Mouse (Mus musculus) G1E (cell line): Measurements from ENCODE around the gene Shroom3. TPM values are rescaled to one million over a fixed set of nuclear protein-coding genes. Genes with fewer than 3 reads are reported as not detected.

Experiments used
- ATAC-seq: 2 replicates; pipeline ENCODE4 v1.8.0; 2016; ENCODE audit warnings: mild to moderate bottlenecking; ENCODE audit not compliant: insufficient number of reproducible peaks, poor library complexity, low FRiP score, severe bottlenecking; ENCODE audit errors: extremely low read depth
- DNase-seq: peaks from one replicate; pipeline ENCODE4 v3.0.0; 2012; ENCODE audit warnings: low spot score
- H3K27me3 ChIP-seq: 2 replicates; pipeline ENCODE4 v1.6.1; 2012; ENCODE audit warnings: mild to moderate bottlenecking, low read length, inconsistent platforms; ENCODE audit not compliant: insufficient read depth
- H3K36me3 ChIP-seq: replicated peaks from 2 replicates; pipeline ENCODE3; 2012; ENCODE audit warnings: mild to moderate bottlenecking, inconsistent platforms
- H3K4me1 ChIP-seq: 2 replicates; pipeline ENCODE4 v1.6.1; 2012; ENCODE audit warnings: low read depth, low read length, inconsistent platforms, mixed read lengths; ENCODE audit not compliant: insufficient read depth
- H3K4me3 ChIP-seq: 2 replicates; pipeline ENCODE4 v1.5.1; 2012; ENCODE audit warnings: low read depth, mild to moderate bottlenecking, inconsistent platforms, low read length, moderate library complexity, mixed read lengths
- H3K9me3 ChIP-seq: replicated peaks from 2 replicates; pipeline ENCODE4 v1.6.1; 2012; ENCODE audit warnings: inconsistent platforms
- CTCF ChIP-seq: IDR thresholded peaks from 2 replicates; pipeline ENCODE4 v1.5.1; 2012; ENCODE audit warnings: low read depth, low read length, inconsistent platforms, mixed read lengths
- GATA1 ChIP-seq: IDR thresholded peaks from 2 replicates; pipeline ENCODE4 v1.6.1; 2012; ENCODE audit warnings: borderline replicate concordance, low read length, inconsistent platforms, mixed read lengths
- GATA2 ChIP-seq: IDR thresholded peaks from 2 replicates; pipeline ENCODE4 v1.6.1; 2012; ENCODE audit warnings: low read depth, low read length, inconsistent platforms, borderline replicate concordance
- POLR2AphosphoS5 ChIP-seq: IDR thresholded peaks from 2 replicates; pipeline ENCODE4 v1.6.1; 2012; ENCODE audit warnings: low read depth, low read length, inconsistent platforms; ENCODE audit not compliant: insufficient replicate concordance
- TAL1 ChIP-seq: conservative IDR thresholded peaks from 2 replicates; pipeline ENCODE4 v1.6.1; 2012; ENCODE audit warnings: low read depth, low read length, inconsistent platforms, mixed read lengths
- polyA plus RNA-seq: library from polyadenylated mRNA; stranded (reverse); fragments of >175 nt; gene quantifications from 2 replicates; pipeline ENCODE4 v1.2.3, GENCODE M21; 2012
- total RNA-seq, 2 experiments: library from RNA; stranded (forward) in 1 of 2; stranded (reverse) in 1 of 2; fragments of 200-1000 nt in 1 of 2; fragments of >200 nt in 1 of 2; fragmentation: Nextera tagmentation in 1 of 2; gene quantifications; 2 replicates each; pipeline ENCODE4 v1.2.3; 2014 to 2017

Gene Shroom3
- total and polyA plus RNA-seq, 3 experiments, result 0.60 TPM; not detected in 2

- DNase-seq (no peak), ATAC-seq (no peak)
- no peaks in the 10 kb centered on the region for H3K4me1 ChIP-seq
- H3K9me3 ChIP-seq, result peaks cover 3% of the 10 kb centered on the region; the same call in 1 of the 2 replicates
- H3K27me3 ChIP-seq, result no peaks in the 10 kb centered on the region
- H3K36me3 ChIP-seq, result no peaks in the 10 kb centered on the region
- TF ChIP-seq GATA1 (no peak), POLR2AphosphoS5 (no peak), CTCF (no peak), GATA2 (no peak), TAL1 (no peak)
- no peak overlapping the region for H3K4me3 ChIP-seq
Observed at GRCm38 (mm10) chr5:92785870-92786436, 102.7 kb downstream of the Shroom3 start.

GRCm38 (mm10) chr5:92788990-92789389, 105.8 kb downstream of the Shroom3 start:
- no peak overlapping the region for H3K4me3 ChIP-seq
- TF ChIP-seq TAL1 (no peak), CTCF (no peak), POLR2AphosphoS5 (no peak), GATA2 (no peak), GATA1 (no peak)
- DNase-seq (no peak), ATAC-seq (no peak)
- H3K36me3 ChIP-seq, result no peaks in the 10 kb centered on the region
- H3K27me3 ChIP-seq, result no peaks in the 10 kb centered on the region
- H3K9me3 ChIP-seq, result peaks cover 3% of the 10 kb centered on the region; the same call in 1 of the 2 replicates
- no peaks in the 10 kb centered on the region for H3K4me1 ChIP-seq

DNA sequence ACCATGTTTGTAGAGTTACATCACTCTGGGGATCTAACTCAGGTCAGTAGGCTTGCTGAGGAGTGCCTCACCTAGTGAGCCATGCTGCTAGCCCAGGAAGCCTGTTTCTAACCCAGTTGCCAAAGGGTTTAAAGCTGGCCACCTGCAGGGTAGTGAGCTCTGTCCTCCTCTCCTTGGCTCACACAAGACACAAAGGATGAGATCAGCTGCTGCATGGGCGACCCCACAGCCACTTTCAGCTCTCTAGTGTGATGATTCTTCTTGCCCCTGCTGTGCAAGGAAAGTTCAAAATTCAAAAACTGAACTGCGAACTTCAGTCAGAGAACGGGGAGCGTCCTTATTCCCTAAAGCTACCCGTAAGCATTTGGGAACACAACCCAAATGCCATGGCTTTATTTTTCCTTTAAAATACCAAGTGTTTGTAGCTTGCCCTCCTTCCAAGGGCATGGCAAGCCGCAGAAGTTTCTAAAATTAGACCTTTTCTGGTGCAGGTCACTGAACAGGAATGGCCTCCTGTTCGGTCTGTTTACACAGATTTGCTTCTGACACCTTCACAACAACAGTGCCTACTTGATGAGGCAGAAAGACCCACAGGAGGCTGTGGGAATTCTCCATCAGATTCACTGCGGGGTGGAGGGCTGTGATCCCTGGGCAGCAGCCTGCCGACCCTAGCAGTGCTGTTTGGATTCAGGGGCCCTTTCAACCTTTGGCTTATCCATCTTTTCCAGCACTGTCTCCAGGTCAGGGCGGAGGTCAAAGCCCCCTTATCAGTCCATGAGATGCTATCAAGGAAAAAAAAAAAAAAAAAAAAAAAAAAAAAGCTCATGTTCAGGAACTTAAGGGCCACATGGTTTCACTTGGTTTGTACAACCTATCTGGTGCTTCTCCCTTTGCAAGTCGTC, 113.1 kb downstream of the Shroom3 start:
- no peak for DNase-seq
- no peaks in the 10 kb centered on the region for H3K36me3 ChIP-seq
- no peak for TF ChIP-seq TAL1
- no peak for TF ChIP-seq CTCF
- TF ChIP-seq GATA1, result no peak
- TF ChIP-seq POLR2AphosphoS5, result no peak
- TF ChIP-seq GATA2, result no peak
- no peak for ATAC-seq
- peaks cover 4% of the 10 kb centered on the region for H3K9me3 ChIP-seq
- no peaks in the 10 kb centered on the region for H3K4me1 ChIP-seq
- H3K4me3 ChIP-seq, result no peak overlapping the region
- H3K27me3 ChIP-seq, result no peaks in the 10 kb centered on the region

- Histone ChIP-seq H3K4me3 (no peak overlapping the region), H3K27me3 (no peaks in the 10 kb centered on the region), H3K4me1 (no peaks in the 10 kb centered on the region), H3K36me3 (no peaks in the 10 kb centered on the region), H3K9me3 (peaks cover 4% of the 10 kb centered on the region)
- no peak for DNase-seq
- no peak for ATAC-seq
- no peak for TF ChIP-seq GATA2
- no peak for TF ChIP-seq CTCF
- no peak for TF ChIP-seq TAL1
Observed at GRCm38 (mm10) chr5:92797981-92798380, 114.7 kb downstream of the Shroom3 start.

DNA sequence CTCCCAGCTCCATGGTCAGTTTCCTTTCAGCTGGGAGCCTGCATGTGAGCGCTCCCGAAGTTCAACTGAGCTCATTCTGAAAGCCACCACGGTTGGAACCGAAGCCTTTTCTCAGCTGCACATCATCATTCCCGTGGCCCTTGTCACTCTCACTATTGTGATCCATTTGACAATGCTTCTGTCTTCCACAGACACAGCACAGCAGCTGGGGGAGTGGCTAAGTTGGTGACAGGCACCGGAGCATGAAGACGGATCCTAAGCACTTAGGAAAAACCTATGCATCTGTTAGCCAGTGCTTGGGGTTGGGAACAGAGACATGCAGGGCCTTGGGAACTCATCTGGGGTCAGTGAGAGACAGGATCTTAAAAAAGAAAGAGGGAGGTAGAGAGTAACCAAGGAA, 121.1 kb downstream of the Shroom3 start:
- peaks cover 6% of the 10 kb centered on the region; the same call in 1 of the 2 replicates for H3K27me3 ChIP-seq
- TF ChIP-seq GATA1 (no peak), CTCF (no peak)
- no peak for ATAC-seq
- no peak overlapping the region for H3K4me3 ChIP-seq
- H3K4me1 ChIP-seq, result no peaks in the 10 kb centered on the region
- H3K9me3 ChIP-seq, result peaks cover 9% of the 10 kb centered on the region; the same call in 1 of the 2 replicates
- no peaks in the 10 kb centered on the region for H3K36me3 ChIP-seq
- DNase-seq, result no peak

DNA sequence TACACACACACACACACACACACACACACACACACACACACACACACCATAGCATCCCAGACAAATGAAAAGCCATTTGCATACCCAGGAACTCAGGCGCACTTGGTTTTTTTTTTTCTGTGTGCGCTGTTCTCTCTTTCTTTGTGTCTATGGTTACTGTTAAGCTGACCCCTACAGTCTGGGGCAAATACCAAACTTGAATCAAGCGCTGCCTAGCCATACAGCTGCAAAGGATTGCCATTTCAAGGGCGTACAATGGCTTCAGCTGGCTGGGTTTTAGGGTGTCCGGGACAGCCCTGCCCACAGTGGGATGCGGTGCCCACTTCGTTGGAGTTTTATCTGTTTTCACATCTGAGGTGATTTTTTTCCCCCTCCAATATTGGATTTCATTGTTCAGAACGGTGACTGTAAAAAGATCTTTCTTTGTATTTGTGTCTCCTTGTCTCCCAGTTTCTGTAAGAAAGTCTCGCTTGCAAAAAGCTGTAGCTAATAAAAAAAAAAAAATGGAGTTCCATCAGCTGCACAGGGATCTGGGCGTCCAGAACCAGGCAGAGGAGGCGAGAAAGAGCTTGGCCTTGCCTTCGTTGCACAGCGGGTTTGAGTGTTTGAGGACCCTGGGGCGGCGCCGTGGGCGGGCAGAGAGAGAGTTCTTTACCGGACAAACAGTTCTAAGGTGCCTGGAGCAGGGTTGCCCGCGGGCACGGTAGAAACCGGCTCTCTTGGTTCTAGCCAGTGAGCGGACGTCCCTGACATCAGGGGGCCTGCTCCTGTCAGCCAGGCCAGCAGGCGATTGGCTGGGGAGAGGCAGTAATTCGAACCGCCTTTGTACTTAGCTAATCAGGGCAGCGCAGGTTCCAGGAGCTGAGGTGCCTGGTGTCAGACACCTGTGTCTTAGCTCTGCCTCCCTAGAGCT, 125.5 kb downstream of the Shroom3 start:
- peaks cover 9% of the 10 kb centered on the region; the same call in 1 of the 2 replicates for H3K9me3 ChIP-seq
- peaks cover 6% of the 10 kb centered on the region for H3K27me3 ChIP-seq
- H3K36me3 ChIP-seq, result no peaks in the 10 kb centered on the region
- H3K4me3 ChIP-seq, result no peak overlapping the region
- DNase-seq (no peak), ATAC-seq (no peak)
- H3K4me1 ChIP-seq, result no peaks in the 10 kb centered on the region
- TF ChIP-seq POLR2AphosphoS5, result no peak
